Mouse (Mus musculus) liver, embryonic 12.5 days (tissue): ENCODE data around the gene Chd1l. TPM values are rescaled to one million over a fixed set of nuclear protein-coding genes. Genes with fewer than 3 reads are reported as not detected.
A peak's percentile ranks its signal among the peaks of the same experiment; 100 is the strongest.

Experiments used
- ATAC-seq: fragments of 200-750 bp; cut with Nextera tagmentation; 2 replicates; pipeline ENCODE4 v1.8.0; 2017; ENCODE audit warnings: moderate number of reproducible peaks, mild to moderate bottlenecking, moderate library complexity
- H3K27ac ChIP-seq: fragments of 300-500 bp; sonication (generic); 2 replicates; pipeline ENCODE4 v1.5.1; 2016; ENCODE audit warnings: mild to moderate bottlenecking
- H3K27me3 ChIP-seq: fragments of 300-500 bp; sonication (generic); replicated peaks from 2 replicates; pipeline ENCODE4 v1.6.1; 2016; ENCODE audit warnings: mild to moderate bottlenecking, moderate library complexity
- H3K36me3 ChIP-seq: fragments of 300-500 bp; sonication (generic); 2 replicates; pipeline ENCODE4 v1.6.1; 2016; ENCODE audit warnings: mild to moderate bottlenecking, moderate library complexity
- H3K4me1 ChIP-seq: fragments of 300-500 bp; sonication (generic); 2 replicates; pipeline ENCODE4 v1.6.1; 2016
- H3K4me2 ChIP-seq: fragments of 300-500 bp; sonication (generic); 2 replicates; pipeline ENCODE4 v1.6.1; 2016; ENCODE audit warnings: mild to moderate bottlenecking, moderate library complexity
- H3K4me3 ChIP-seq: fragments of 300-500 bp; sonication (generic); 2 replicates; pipeline ENCODE4 v1.5.1; 2016; ENCODE audit warnings: mild to moderate bottlenecking, moderate library complexity
- H3K9ac ChIP-seq: fragments of 300-500 bp; sonication (generic); 2 replicates; pipeline ENCODE4 v1.6.1; 2016; ENCODE audit warnings: mild to moderate bottlenecking, moderate library complexity
- H3K9me3 ChIP-seq: fragments of 300-500 bp; sonication (generic); replicated peaks from 2 replicates; pipeline ENCODE4 v1.6.1; 2016; ENCODE audit warnings: mild to moderate bottlenecking, moderate library complexity
- WGBS: fragments of 180-500 bp; shearing (Covaris S2); methylation state at CpG from one replicate; pipeline ENCODE4 v1.1.7; 2016; ENCODE audit not compliant: insufficient replicate concordance; 5-methylcytosine and 5-hydroxymethylcytosine counted together
- polyA plus RNA-seq: library from polyadenylated mRNA; unstranded; fragments of >200 nt; fragmentation: Nextera tagmentation; extraction: Ambion mirVana; gene quantifications from 2 replicates; pipeline ENCODE4 v1.2.1, GENCODE M21; 2016

The Chd1l gene
- polyA plus RNA-seq, 1 experiment from 2014 or later = 21.4 TPM

- no peak overlapping the region for H3K27ac ChIP-seq
- H3K4me3 ChIP-seq = no peak overlapping the region
- no peak overlapping the region for H3K4me2 ChIP-seq
- H3K36me3 ChIP-seq = no peaks in the 10 kb centered on the region
- no peak for ATAC-seq
- H3K9ac ChIP-seq = no peak overlapping the region
- no peaks in the 10 kb centered on the region for H3K9me3 ChIP-seq
- no peaks in the 10 kb centered on the region for H3K27me3 ChIP-seq
- 73% methylated on average over 4 of the region's 4 CpGs for WGBS
- no peaks in the 10 kb centered on the region for H3K4me1 ChIP-seq
Measured at GRCm38 (mm10) chr3:97641396-97641795, 31.4 kb upstream of the Chd1l start.

- Histone ChIP-seq H3K9ac (no peak overlapping the region), H3K36me3 (no peaks in the 10 kb centered on the region), H3K4me3 (no peak overlapping the region), H3K4me2 (no peak overlapping the region), H3K27ac (no peak overlapping the region), H3K27me3 (no peaks in the 10 kb centered on the region), H3K9me3 (no peaks in the 10 kb centered on the region), H3K4me1 (no peaks in the 10 kb centered on the region)
- 72% methylated on average over 3 of the region's 3 CpGs for WGBS
- no peak for ATAC-seq
Measured at GRCm38 (mm10) chr3:97634288-97634761, 24.3 kb upstream of the Chd1l start.

GRCm38 (mm10) chr3:97633456-97633855 lies 23.5 kb upstream of the Chd1l start:
- 62% methylated on average over 4 of the region's 4 CpGs for WGBS
- Histone ChIP-seq H3K9me3 (no peaks in the 10 kb centered on the region), H3K27me3 (no peaks in the 10 kb centered on the region), H3K36me3 (no peaks in the 10 kb centered on the region), H3K4me1 (peaks cover 6% of the 10 kb centered on the region), H3K27ac (no peak overlapping the region), H3K4me2 (no peak overlapping the region), H3K4me3 (no peak overlapping the region), H3K9ac (no peak overlapping the region)
- ATAC-seq = no peak

- 66% methylated on average over 8 of the region's 8 CpGs for WGBS
- no peak for ATAC-seq
- Histone ChIP-seq H3K4me1 (peaks cover 18% of the 10 kb centered on the region), H3K36me3 (no peaks in the 10 kb centered on the region), H3K27me3 (no peaks in the 10 kb centered on the region), H3K4me2 (no peak overlapping the region), H3K4me3 (no peak overlapping the region), H3K27ac (no peak overlapping the region), H3K9me3 (no peaks in the 10 kb centered on the region), H3K9ac (no peak overlapping the region)
Measured at GRCm38 (mm10) chr3:97631258-97631860, 21.4 kb upstream of the Chd1l start.

- Histone ChIP-seq H3K9me3 (no peaks in the 10 kb centered on the region), H3K36me3 (no peaks in the 10 kb centered on the region), H3K27me3 (no peaks in the 10 kb centered on the region), H3K4me3 (no peak overlapping the region), H3K4me2 (no peak overlapping the region), H3K4me1 (peaks cover 18% of the 10 kb centered on the region), H3K27ac (no peak overlapping the region), H3K9ac (no peak overlapping the region)
- no peak for ATAC-seq
- WGBS = 81% methylated on average over 4 of the region's 4 CpGs
Measured at GRCm38 (mm10) chr3:97630746-97631145, 20.7 kb upstream of the Chd1l start.

GRCm38 (mm10) chr3:97629941-97630340 lies 19.9 kb upstream of the Chd1l start:
- Histone ChIP-seq H3K27me3 (no peaks in the 10 kb centered on the region), H3K9ac (no peak overlapping the region), H3K36me3 (no peaks in the 10 kb centered on the region), H3K27ac (no peak overlapping the region), H3K4me2 (no peak overlapping the region), H3K4me1 (peaks cover 18% of the 10 kb centered on the region), H3K9me3 (no peaks in the 10 kb centered on the region), H3K4me3 (no peak overlapping the region)
- no peak for ATAC-seq
- WGBS = 73% methylated on average over 4 of the region's 4 CpGs

GRCm38 (mm10) chr3:97628391-97629001 lies 18.5 kb upstream of the Chd1l start, which contains the start of gene Fmo5:
Gene Fmo5, plus strand, starts transcription at chr3:97628804.
- Histone ChIP-seq H3K9ac (peak within 1 kb of the TSS; percentile 67), H3K4me1 (peaks cover 18% of the 10 kb centered on the region), H3K4me3 (peak within 1 kb of the TSS; percentile 65), H3K36me3 (no peaks in the 10 kb centered on the region), H3K4me2 (peak within 1 kb of the TSS; percentile 74), H3K9me3 (no peaks in the 10 kb centered on the region), H3K27ac (peak within 1 kb of the TSS; percentile 72), H3K27me3 (no peaks in the 10 kb centered on the region)
- 2% methylated on average over 18 of the region's 18 CpGs for WGBS
- peak; percentile 100 for ATAC-seq

GRCm38 (mm10) chr3:97627893-97628292 lies 17.9 kb upstream of the Chd1l start:
- Histone ChIP-seq H3K36me3 (no peaks in the 10 kb centered on the region), H3K4me3 (peak overlapping the region; percentile 65), H3K4me2 (peak overlapping the region; percentile 74), H3K4me1 (peaks cover 18% of the 10 kb centered on the region), H3K9ac (peak overlapping the region; percentile 67), H3K9me3 (no peaks in the 10 kb centered on the region), H3K27ac (peak overlapping the region; percentile 72; the same call in 1 of the 2 replicates), H3K27me3 (no peaks in the 10 kb centered on the region)
- ATAC-seq = peak; percentile 4; the same call in 1 of the 2 replicates
- 68% methylated on average over 7 of the region's 7 CpGs for WGBS

GRCm38 (mm10) chr3:97624611-97625010 lies 14.6 kb upstream of the Chd1l start:
- no peaks in the 10 kb centered on the region for H3K27me3 ChIP-seq
- H3K9me3 ChIP-seq = no peaks in the 10 kb centered on the region
- WGBS = 32% methylated on average over 2 of the region's 2 CpGs
- no peaks in the 10 kb centered on the region for H3K36me3 ChIP-seq
- H3K4me2 ChIP-seq = no peak overlapping the region
- H3K4me3 ChIP-seq = no peak overlapping the region
- no peak for ATAC-seq
- H3K27ac ChIP-seq = no peak overlapping the region
- H3K9ac ChIP-seq = no peak overlapping the region
- peaks cover 18% of the 10 kb centered on the region for H3K4me1 ChIP-seq

GRCm38 (mm10) chr3:97620657-97621056 lies 10.7 kb upstream of the Chd1l start:
- 75% methylated on average over 4 of the region's 4 CpGs for WGBS

GRCm38 (mm10) chr3:97617899-97618298 lies 7.9 kb upstream of the Chd1l start:
- no peak overlapping the region for H3K27ac ChIP-seq
- no peaks in the 10 kb centered on the region; the same call in 1 of the 2 replicates for H3K4me1 ChIP-seq
- H3K9me3 ChIP-seq = no peaks in the 10 kb centered on the region
- H3K4me2 ChIP-seq = no peak overlapping the region
- no peaks in the 10 kb centered on the region for H3K36me3 ChIP-seq
- ATAC-seq = no peak
- H3K4me3 ChIP-seq = no peak overlapping the region
- 70% methylated on average over 8 of the region's 8 CpGs for WGBS
- H3K27me3 ChIP-seq = no peaks in the 10 kb centered on the region
- H3K9ac ChIP-seq = no peak overlapping the region

More at GRCm38 (mm10) chr3:97620657-97621056, 10.7 kb upstream of the Chd1l start:
- no peak overlapping the region for H3K4me2 ChIP-seq
- H3K27me3 ChIP-seq = no peaks in the 10 kb centered on the region
- H3K4me1 ChIP-seq = no peaks in the 10 kb centered on the region
- no peak overlapping the region for H3K9ac ChIP-seq
- no peak overlapping the region for H3K27ac ChIP-seq
- no peak for ATAC-seq
- no peaks in the 10 kb centered on the region for H3K9me3 ChIP-seq
- no peak overlapping the region for H3K4me3 ChIP-seq
- no peaks in the 10 kb centered on the region for H3K36me3 ChIP-seq

- H3K4me3 ChIP-seq = no peak overlapping the region
- no peaks in the 10 kb centered on the region for H3K9me3 ChIP-seq
- ATAC-seq = no peak
- H3K27me3 ChIP-seq = no peaks in the 10 kb centered on the region
- H3K4me2 ChIP-seq = no peak overlapping the region
- 86% methylated on average over 18 of the region's 19 CpGs for WGBS
- H3K27ac ChIP-seq = no peak overlapping the region
- H3K9ac ChIP-seq = no peak overlapping the region
- H3K36me3 ChIP-seq = no peaks in the 10 kb centered on the region
- no peaks in the 10 kb centered on the region; the same call in 1 of the 2 replicates for H3K4me1 ChIP-seq
Measured at GRCm38 (mm10) chr3:97617091-97617825, 7.3 kb upstream of the Chd1l start.
